Mouse (Mus musculus) midbrain, embryonic 14.5 days (tissue): ENCODE results near the gene Aldh1l1. TPM values are rescaled to one million over a fixed set of nuclear protein-coding genes. Genes with fewer than 3 reads are reported as not detected.

Source experiments
- ATAC-seq: fragments of 200-750 bp; cut with Nextera tagmentation; 2 replicates; pipeline ENCODE4 v1.8.0; 2017; ENCODE audit warnings: moderate number of reproducible peaks, moderate library complexity; ENCODE audit not compliant: low FRiP score, low TSS enrichment
- DNase-seq: peaks from one replicate; pipeline ENCODE4 v3.0.0-alpha.2; 2015
- H3K27ac ChIP-seq: fragments of 300-500 bp; sonication (generic); replicated peaks from 2 replicates; pipeline ENCODE4 v1.5.1; 2014; ENCODE audit warnings: mild to moderate bottlenecking, low read depth, low read length, moderate library complexity
- H3K27me3 ChIP-seq: fragments of 300-500 bp; sonication (generic); 2 replicates; pipeline ENCODE4 v1.6.1; 2014; ENCODE audit warnings: low read length, control low read depth, mixed read lengths; ENCODE audit not compliant: control insufficient read depth, insufficient read depth
- H3K36me3 ChIP-seq: fragments of 300-500 bp; sonication (generic); 2 replicates; pipeline ENCODE4 v1.6.1; 2014; ENCODE audit warnings: low read length, control low read depth; ENCODE audit not compliant: control insufficient read depth, insufficient read depth
- H3K4me1 ChIP-seq: fragments of 300-500 bp; sonication (generic); 2 replicates; pipeline ENCODE4 v1.6.1; 2014; ENCODE audit warnings: mild to moderate bottlenecking, antibody characterized with exemption, low read length, control low read depth; ENCODE audit not compliant: control insufficient read depth, insufficient read depth
- H3K4me2 ChIP-seq: fragments of 300-500 bp; sonication (generic); 2 replicates; pipeline ENCODE4 v1.6.1; 2014; ENCODE audit warnings: mild to moderate bottlenecking, low read length, moderate library complexity
- H3K4me3 ChIP-seq: fragments of 300-500 bp; sonication (generic); replicated peaks from 2 replicates; pipeline ENCODE4 v1.5.1; 2014; ENCODE audit warnings: low read depth, low read length
- H3K9ac ChIP-seq: fragments of 300-500 bp; sonication (generic); replicated peaks from 2 replicates; pipeline ENCODE4 v1.6.1; 2014; ENCODE audit warnings: mild to moderate bottlenecking, low read length, moderate library complexity
- H3K9me3 ChIP-seq: fragments of 300-500 bp; sonication (generic); 2 replicates; pipeline ENCODE4 v1.6.1; 2016; ENCODE audit warnings: low read length, control low read depth, mixed read lengths; ENCODE audit not compliant: control insufficient read depth
- WGBS: fragments of 180-500 bp; shearing (Covaris S2); extraction: QIAGEN DNeasy Blood & Tissue Kit; methylation state at CpG from one replicate; pipeline ENCODE4 v1.1.7; 2014; 5-methylcytosine and 5-hydroxymethylcytosine counted together
- polyA plus RNA-seq: library from polyadenylated mRNA; unstranded; fragments of >200 nt; fragmentation: Nextera tagmentation; extraction: Ambion mirVana; gene quantifications from 2 replicates; pipeline ENCODE4 v1.2.1, GENCODE M21; 2014

Gene Aldh1l1
- polyA plus RNA-seq, 1 experiment from 2014 or later = 44.5 TPM

DNA sequence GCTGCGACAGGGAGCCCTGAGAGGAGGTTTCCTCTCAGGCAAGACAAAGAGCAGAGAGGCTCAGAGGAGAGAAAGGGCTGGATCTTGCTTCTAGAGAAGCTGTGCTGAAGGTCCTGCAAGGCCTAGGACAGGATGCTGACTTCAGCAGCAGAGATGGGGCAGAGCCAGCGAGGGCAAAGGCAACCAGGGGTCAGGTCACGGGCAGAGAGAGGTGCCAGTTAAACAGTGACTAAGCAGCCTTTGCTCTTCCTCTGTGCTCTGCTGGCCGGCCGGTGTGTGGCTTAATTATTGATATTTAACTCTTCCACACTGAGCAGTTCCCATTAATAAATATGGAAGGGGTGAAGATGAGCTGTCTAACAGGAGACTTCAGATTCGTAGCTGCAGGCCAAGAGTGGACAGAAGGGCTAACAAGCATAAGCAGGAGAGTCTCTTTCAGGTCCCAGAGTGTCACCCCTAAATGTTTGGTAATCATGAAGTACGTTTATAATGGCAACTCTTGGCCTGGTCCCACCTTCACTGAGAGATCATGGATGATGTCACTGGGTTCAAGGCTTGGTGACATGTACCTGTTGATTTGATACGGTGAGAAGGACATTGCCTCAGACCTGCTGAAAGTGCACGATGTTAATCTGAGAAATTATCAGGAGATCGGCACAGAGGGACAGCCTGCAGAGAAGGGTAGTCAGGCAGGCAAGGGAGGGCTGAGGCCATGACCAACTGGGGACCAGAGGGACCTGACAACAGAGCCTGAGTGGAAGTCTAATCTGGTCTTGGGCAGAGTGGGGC is 5.9 kb downstream of the Aldh1l1 start:
- H3K9me3 ChIP-seq = no peaks in the 10 kb centered on the region
- H3K27me3 ChIP-seq = no peaks in the 10 kb centered on the region
- peaks cover 3% of the 10 kb centered on the region; the same call in 1 of the 2 replicates for H3K4me1 ChIP-seq
- H3K4me2 ChIP-seq = no peak overlapping the region
- ATAC-seq (no peak), DNase-seq (no peak)
- H3K36me3 ChIP-seq = no peaks in the 10 kb centered on the region
- 87% methylated on average over 10 of the region's 10 CpGs for WGBS
- no peak overlapping the region for H3K9ac ChIP-seq
- no peak overlapping the region for H3K27ac ChIP-seq
- H3K4me3 ChIP-seq = no peak overlapping the region

DNA sequence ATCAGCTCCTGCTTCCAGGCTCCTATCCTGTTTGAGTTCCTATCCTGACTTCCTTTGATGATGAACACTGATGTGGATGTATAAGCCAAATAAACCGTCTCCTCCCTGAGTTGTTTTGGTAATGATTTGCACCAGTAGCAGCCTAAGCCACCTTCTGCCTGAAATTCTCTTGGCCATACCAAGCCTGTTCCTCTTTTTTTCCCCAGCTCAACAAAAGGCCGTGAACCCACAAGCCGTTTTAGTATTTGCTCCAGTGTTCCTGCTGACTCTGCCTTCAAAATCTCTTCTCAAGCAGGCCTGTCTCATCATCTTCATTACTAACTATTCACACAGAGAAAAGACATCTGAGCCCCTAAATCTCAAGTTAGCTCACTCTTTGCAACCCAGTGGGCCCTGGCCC is 7.9 kb downstream of the Aldh1l1 start:
- Histone ChIP-seq H3K9me3 (no peaks in the 10 kb centered on the region), H3K36me3 (no peaks in the 10 kb centered on the region), H3K4me1 (peaks cover 3% of the 10 kb centered on the region; the same call in 1 of the 2 replicates), H3K27ac (no peak overlapping the region), H3K9ac (no peak overlapping the region), H3K4me3 (no peak overlapping the region), H3K27me3 (no peaks in the 10 kb centered on the region), H3K4me2 (no peak overlapping the region)
- WGBS = 78% methylated on average over 3 of the region's 3 CpGs
- DNase-seq = no peak
- no peak for ATAC-seq

DNA sequence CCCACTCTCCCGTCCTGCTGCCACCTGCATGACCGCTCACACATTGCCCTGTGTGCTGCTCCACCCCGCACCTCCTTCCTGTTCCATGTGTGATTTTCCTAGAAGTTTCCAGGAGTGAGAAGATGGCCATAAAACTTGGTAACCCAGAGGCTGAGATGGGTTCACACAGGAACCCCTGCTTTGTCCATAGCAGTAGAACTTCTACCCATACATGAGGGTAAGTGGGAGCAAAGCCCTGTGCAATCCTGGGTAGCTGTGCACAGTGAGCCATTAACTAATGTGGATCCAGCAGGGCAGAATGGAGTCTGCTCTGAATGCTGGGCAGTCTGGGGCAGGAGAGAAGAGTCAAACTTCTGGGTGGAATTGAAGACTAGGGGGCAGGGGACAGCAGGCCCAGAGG is 8.3 kb downstream of the Aldh1l1 start:
- Histone ChIP-seq H3K4me3 (no peak overlapping the region), H3K9ac (no peak overlapping the region), H3K27ac (0 out of 2 replicates have a peak overlapping the region, but pooled peaks have one; percentile 33), H3K4me2 (no peak overlapping the region), H3K36me3 (no peaks in the 10 kb centered on the region), H3K9me3 (no peaks in the 10 kb centered on the region), H3K4me1 (peaks cover 3% of the 10 kb centered on the region; the same call in 1 of the 2 replicates), H3K27me3 (no peaks in the 10 kb centered on the region)
- WGBS = 90% methylated on average over 3 of the region's 3 CpGs
- no peak for ATAC-seq
- no peak for DNase-seq

DNA sequence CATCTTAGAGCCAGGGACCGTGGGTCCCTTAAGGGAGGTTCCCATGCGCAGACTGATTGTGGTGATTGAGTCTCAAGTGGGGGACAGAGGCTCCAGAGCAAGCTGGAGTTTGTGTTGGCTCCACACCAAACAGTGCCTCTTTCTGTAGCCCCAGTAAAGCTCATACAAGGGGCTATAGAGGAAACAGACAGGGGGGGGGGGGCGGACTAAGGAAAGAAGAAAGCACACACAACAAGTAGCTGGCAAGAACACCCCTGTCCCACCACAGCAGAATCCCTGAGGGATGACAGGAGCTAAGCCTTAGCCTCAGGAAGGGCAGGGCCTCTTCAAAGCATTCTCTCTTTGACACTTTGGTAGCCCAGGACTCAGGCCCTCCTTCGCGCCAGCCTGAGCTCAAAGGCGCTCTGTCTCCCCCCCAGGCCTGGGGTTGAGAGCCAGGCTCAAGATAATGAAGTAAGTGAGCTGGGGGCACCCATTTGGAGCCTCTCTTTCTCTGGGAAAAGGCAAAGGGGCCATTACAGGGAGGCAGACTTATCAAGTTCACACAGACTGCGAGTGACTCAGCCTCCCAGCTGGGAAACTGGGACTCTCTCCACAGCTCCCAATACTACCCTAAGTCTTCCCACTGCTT is 9.2 kb downstream of the Aldh1l1 start:
- H3K4me3 ChIP-seq = no peak overlapping the region
- H3K4me2 ChIP-seq = no peak overlapping the region
- peaks cover 3% of the 10 kb centered on the region; the same call in 1 of the 2 replicates for H3K4me1 ChIP-seq
- 0 out of 2 replicates have a peak overlapping the region, but pooled peaks have one; percentile 8 for H3K27ac ChIP-seq
- no peaks in the 10 kb centered on the region for H3K36me3 ChIP-seq
- DNase-seq (peak; percentile 67), ATAC-seq (peak; percentile 71)
- no peaks in the 10 kb centered on the region for H3K9me3 ChIP-seq
- H3K9ac ChIP-seq = no peak overlapping the region
- 40% methylated on average over 6 of the region's 7 CpGs for WGBS
- no peaks in the 10 kb centered on the region for H3K27me3 ChIP-seq

DNA sequence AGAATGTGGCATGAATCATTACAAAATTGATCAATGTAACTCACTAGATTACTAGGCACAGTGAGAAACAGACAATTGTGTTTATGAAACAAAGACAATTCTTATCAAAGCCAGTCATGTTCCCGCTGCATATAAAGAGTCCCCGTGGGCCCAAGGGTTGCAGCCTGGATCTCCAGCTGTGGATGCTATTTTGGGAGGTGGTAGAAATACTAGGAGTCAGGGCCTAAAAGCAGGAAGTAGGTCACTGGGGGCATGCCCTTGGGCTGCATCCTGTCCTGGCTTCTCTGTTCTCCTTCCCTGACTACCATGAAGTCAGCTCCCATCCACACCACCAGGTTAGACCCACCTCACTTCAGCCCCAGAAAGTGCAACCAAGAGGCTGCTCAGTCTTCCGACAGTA is 10.0 kb downstream of the Aldh1l1 start:
- H3K9me3 ChIP-seq = no peaks in the 10 kb centered on the region
- no peak overlapping the region for H3K4me2 ChIP-seq
- peaks cover 3% of the 10 kb centered on the region; the same call in 1 of the 2 replicates for H3K4me1 ChIP-seq
- H3K36me3 ChIP-seq = no peaks in the 10 kb centered on the region
- no peak overlapping the region for H3K27ac ChIP-seq
- DNase-seq = no peak
- H3K4me3 ChIP-seq = no peak overlapping the region
- WGBS = 61% methylated on average over 3 of the region's 3 CpGs
- no peak overlapping the region for H3K9ac ChIP-seq
- no peaks in the 10 kb centered on the region for H3K27me3 ChIP-seq
- no peak for ATAC-seq

DNA sequence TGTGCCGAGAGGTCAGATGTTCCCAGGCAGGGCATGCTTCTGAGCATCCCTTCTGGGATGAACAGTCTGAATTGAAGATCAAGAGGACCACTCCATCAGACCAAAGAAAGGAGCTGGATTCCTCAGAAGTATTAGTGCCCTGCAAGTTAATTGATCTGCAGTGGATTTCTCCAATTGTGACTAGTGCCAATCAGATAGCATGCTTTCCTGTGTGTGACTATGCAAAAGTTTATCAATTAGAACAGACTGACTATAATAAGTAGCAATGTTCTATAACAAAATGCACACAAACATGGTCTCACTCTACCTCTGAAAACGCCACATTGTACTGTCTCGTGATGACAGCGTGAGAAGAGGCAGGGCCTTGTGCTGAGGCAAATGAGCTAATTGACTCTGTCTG is 13.3 kb downstream of the Aldh1l1 start:
- no peak overlapping the region for H3K27ac ChIP-seq
- peaks cover 3% of the 10 kb centered on the region; the same call in 1 of the 2 replicates for H3K4me1 ChIP-seq
- no peak overlapping the region for H3K9ac ChIP-seq
- H3K27me3 ChIP-seq = no peaks in the 10 kb centered on the region
- DNase-seq = no peak
- no peaks in the 10 kb centered on the region for H3K36me3 ChIP-seq
- no peak overlapping the region for H3K4me2 ChIP-seq
- 54% methylated on average over 4 of the region's 4 CpGs for WGBS
- ATAC-seq = no peak
- no peaks in the 10 kb centered on the region for H3K9me3 ChIP-seq
- H3K4me3 ChIP-seq = no peak overlapping the region

- H3K9ac ChIP-seq = no peak overlapping the region
- H3K9me3 ChIP-seq = no peaks in the 10 kb centered on the region
- H3K4me2 ChIP-seq = no peak overlapping the region
- no peaks in the 10 kb centered on the region for H3K4me1 ChIP-seq
- ATAC-seq = no peak
- no peak for DNase-seq
- H3K36me3 ChIP-seq = no peaks in the 10 kb centered on the region
- no peak overlapping the region for H3K4me3 ChIP-seq
- no peak overlapping the region for H3K27ac ChIP-seq
- 82% methylated on average over 8 of the region's 8 CpGs for WGBS
- no peaks in the 10 kb centered on the region for H3K27me3 ChIP-seq
Observed at GRCm38 (mm10) chr6:90501222-90501940, 15.2 kb downstream of the Aldh1l1 start.

GRCm38 (mm10) chr6:90505906-90506305 is 19.7 kb downstream of the Aldh1l1 start:
- ATAC-seq (no peak), DNase-seq (no peak)
- no peak overlapping the region for H3K4me3 ChIP-seq
- no peaks in the 10 kb centered on the region for H3K27me3 ChIP-seq
- no peak overlapping the region for H3K9ac ChIP-seq
- H3K4me1 ChIP-seq = no peaks in the 10 kb centered on the region; the same call in 1 of the 2 replicates
- 74% methylated on average over 6 of the region's 6 CpGs for WGBS
- no peaks in the 10 kb centered on the region for H3K9me3 ChIP-seq
- H3K36me3 ChIP-seq = no peaks in the 10 kb centered on the region
- H3K27ac ChIP-seq = no peak overlapping the region
- H3K4me2 ChIP-seq = no peak overlapping the region
